Mouse (Mus musculus): ENCODE results near the gene Fbxl13.

The Fbxl13 gene

DNA sequence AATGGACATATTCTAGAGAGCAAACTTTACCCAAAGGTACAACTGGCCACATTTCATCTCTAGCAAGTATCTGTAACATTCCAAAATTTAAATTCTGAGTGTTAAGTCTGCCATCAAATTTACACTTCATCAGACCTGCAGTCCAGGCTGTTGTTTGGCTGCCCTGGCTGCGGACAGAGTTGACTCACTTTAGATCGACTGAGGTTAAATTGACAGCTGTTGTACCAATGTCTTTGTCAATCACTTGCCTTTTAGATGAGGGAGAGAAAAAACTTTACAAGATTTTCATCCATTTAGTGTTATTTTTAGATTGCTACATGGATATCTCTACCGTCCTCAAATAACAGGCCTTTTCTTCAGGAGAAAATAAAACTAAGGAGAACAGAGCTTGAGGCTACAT is 126.3 kb downstream of the Fbxl13 start:
- DNase-seq (ENCODE audit: low spot score), result no peak

DNA sequence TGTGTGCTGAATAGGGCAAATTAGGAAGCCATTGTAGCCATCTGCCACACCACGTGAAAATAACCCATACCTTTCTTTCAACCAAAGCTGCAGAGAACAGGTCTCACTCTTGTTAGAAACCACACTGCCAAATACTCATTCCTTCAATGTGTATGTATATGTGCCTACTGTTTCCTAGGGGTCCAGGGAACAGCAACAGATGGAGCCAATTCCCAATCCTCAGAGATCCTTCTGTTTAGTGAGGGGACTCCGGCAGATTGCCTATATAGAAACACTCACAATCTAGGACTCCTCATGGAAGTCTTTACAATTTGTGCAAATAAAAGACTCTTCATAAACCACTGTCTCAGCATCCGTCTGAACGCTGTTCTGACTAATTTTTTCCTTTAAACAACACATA is 127.2 kb downstream of the Fbxl13 start:
- DNase-seq (ENCODE audit: low spot score), result no peak

DNA sequence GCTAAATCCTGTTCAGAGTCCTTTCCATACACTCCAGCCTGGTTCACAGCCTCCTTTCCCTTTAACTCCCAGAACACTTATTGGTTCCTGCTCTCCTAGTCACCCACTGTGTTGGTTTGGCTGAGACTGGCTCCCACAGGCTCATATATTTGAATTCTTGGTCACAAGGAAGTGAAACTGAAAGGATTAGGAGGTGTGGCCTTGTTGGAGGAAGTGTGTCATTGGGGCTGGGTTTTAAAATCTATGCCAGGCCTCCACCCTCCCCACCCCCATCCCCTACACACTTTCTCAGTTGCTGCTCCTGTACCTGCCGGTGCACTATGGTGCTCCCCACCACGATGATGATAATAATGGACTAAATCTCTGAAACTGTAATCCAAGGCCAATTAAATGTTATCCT is 127.9 kb downstream of the Fbxl13 start:
- DNase-seq (ENCODE audit: low spot score), result no peak

DNA sequence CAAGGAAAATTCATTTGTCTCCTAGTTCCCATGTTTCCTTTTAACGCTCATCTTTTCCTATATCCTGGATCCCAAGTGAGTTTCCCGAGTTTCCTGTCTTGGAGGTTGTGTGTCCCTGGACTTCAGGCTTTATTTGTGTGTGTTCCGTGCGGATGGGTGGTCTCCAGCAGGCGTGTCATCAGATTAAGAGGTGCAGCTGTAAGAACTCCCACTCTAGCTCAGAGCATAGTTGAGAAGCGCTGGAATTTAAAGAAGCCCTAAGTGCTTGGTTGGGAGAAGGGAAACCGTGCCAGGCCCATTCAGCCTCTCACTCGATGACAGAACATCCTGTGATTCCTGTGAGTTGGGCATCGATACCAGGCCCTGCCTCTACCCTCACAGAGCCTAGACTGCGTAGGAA is 132.1 kb downstream of the Fbxl13 start:
- DNase-seq (ENCODE audit: low spot score), result no peak

DNA sequence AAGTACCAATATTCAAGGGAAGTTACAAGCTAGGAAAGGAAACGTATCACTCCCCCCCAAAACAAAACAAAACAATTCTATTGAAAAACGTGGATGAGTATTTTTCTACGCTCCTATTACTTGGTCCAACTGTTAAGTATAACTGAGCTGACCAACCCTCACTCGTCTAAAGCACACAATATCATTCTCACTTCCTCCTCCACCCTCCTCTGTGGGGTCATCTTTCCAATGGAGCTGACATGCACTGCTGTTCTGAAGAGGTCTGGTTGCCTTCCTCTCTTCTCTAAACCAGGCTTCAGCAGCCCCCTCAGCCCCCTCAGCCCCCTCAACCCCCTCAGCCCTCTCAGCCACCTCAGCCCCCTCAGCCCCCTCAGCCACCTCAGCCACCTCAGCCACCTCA is 135.6 kb downstream of the Fbxl13 start:
- DNase-seq (ENCODE audit: low spot score), result no peak

DNA sequence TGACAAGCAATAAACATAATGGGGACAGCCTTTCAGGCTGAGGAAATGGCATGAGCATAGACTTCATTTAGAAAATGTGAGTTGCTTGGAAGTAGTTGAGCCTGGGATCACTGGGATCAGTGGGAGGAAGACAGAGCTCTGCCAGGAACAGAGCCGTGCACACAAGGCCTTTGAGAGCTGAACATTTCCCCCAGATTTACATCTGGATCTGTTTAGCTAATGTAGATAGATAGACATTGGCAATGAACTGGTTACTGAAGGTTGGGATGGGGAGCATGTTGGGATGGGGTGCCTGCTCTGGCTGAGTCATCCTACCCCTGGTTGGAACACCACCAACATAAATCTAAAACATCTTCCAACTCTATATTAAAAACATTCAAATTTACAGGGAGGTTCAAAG is 138.5 kb downstream of the Fbxl13 start:
- DNase-seq (ENCODE audit: low spot score), result no peak

DNA sequence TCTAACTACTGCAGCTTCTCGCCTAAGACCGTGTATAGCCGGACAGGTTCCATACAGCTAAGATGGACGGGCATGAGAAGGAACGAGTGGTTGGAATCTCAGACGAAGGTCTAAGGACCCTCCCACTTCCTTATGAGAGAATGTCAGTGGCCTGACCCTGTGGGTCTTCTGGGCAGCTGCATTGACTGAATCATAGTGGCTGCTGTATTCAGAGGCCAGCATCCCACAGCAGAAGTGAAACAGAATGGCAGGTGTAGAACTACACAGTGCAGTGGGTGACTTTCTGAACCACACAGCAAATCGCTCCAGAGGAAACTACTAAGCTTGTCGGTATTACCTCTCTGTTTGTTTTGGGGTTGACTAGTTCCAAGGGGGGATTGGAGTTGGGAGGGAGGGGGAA is 140.3 kb downstream of the Fbxl13 start:
- DNase-seq (ENCODE audit: low spot score), result no peak

DNA sequence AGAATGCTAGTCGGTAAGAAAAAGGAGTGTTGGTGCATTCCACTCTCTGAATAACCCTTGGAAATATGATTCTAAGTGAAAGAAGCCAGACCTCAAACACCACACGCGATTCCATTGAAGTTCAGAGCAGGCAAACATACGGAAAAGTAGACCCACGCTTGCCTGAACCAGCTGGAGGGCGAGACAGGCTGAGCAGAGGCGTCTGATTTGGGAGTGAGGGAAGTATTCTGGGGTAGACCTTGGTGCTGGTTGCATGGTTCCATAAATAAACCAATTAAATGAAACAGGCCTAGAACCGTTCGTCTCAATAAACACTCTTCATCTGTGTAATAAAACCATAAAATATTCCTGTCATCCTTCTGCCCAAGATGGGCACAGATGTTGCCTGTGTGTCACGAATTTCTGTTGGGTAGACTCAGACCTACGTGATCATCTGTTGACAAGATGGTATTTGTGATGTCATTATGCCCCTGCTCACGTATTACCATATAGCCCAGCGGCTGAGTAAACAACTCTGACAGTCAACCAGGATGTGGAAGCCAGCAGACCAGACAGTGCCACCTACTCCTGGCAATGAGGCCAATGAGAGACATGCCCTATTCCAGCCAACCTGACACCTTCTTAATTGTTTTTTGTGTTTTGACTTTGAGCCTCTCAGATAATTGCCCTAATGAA is 142.4 kb downstream of the Fbxl13 start:
- no peak for DNase-seq (ENCODE audit: low spot score)

DNA sequence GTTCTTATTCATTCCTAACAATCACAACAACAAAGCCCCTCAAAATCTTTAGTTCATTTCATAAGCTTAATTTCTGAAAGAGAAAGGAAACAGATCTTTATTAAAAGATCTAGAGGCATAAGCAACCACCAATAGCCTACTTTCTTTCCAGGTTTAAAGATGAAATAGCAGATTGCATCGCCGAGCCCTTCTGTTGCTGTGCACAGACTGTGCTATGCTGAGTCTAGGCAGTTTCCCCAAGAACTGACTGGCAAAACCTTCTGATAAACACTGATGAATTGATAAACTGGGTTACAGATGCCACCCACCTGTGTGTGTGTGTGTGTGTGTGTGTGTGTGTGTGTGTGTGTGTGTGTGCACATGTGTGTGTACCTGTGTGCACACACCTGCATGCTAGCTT is 144.5 kb downstream of the Fbxl13 start:
- no peak for DNase-seq (ENCODE audit: low spot score)

DNA sequence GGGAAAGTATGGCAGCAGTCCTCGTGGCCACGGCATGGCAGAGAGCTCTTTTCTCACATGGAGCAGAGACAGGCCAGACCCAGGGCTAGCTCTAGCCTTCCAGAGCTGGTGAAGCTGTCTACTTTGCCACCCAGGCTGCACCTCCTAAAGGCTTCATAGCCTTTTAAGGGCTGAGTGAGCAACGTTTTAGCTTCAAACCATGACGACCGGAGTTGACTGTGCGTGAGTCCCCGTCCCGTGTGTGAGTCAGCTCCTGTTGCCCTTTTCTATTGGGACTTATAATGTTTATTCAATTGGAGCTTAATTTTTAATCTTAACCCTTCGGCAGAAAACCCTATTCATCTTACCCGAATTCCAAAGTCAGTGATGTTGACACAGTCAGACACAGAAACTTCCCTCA is 145.3 kb downstream of the Fbxl13 start:
- no peak for DNase-seq (ENCODE audit: low spot score)

DNA sequence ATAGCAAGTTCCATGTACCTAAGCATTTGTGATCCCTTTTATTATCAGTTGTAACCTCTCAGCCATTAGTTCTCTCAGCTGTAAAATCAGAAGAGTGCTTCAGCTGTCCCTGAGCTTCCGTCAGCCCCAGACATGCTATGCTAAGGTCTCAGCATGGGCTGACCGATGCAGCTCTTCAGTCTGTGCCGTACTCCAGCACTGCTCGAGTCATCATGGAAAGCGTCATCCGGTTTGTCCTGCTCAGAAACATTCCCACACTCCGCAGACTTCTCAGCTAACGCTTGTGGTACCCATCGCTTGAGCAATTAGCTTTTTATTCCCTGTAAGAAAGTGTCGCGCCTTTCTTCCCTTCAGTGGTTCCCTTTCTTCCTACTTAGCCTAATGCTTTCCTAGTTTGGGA is 146.5 kb downstream of the Fbxl13 start:
- DNase-seq (ENCODE audit: low spot score), result no peak

DNA sequence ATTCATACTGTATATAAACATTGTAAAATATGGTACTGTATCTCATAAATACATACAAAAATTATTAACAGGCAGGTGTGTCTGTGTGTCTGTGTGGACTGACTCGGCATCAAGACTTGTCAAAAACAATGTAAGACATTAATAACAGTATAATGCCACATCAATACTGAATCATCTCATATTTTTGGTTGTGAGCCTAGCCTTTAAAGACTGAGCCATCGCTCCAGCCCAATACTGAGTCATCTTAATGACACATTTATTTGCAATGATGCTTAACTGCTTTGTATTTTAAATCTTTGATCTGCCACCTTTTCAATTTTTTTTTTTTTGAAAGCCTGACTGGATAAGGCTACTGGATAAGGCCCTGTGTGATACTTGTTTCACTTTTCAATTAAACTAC is 146.9 kb downstream of the Fbxl13 start:
- DNase-seq (ENCODE audit: low spot score), result no peak

DNA sequence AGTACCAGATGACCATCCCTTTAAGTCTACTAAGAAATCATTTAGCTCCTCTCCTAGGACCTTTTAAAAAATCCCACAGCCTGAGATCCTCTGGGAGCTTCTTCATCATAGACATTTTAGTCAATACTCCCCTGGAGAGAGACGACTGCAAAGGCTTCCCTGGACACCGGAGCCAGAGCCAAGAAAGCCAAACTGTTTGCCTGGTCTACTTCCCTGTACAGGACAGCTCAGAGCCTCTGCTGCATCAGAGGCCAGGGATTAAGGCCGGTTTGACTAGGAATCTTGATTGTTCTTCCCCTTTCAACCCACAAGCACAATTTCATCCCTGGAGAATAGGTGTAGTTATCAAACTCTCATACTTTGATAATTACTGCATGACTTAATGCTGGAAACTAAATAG is 148.6 kb downstream of the Fbxl13 start:
- no peak for DNase-seq (ENCODE audit: low spot score)

DNA sequence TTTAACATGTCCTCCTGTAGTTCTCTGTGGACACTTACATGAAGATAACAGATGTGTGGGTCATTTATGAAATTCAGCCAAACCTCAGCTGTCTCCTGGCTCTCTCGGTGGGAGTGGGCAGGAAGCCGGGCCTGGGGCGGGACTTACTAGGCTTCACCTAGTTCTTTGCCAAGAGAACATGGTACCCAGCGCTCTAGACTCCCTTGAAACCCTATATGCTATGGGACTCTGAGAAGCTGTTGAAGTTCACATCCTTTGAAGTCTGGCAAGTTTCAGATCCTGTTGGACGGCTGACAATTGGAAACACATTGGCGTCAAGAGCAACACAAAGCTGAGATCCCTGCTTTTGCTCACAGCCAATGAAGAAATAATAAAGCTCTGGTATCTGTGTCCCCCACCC is 149.1 kb downstream of the Fbxl13 start:
- DNase-seq (ENCODE audit: low spot score), result no peak

DNA sequence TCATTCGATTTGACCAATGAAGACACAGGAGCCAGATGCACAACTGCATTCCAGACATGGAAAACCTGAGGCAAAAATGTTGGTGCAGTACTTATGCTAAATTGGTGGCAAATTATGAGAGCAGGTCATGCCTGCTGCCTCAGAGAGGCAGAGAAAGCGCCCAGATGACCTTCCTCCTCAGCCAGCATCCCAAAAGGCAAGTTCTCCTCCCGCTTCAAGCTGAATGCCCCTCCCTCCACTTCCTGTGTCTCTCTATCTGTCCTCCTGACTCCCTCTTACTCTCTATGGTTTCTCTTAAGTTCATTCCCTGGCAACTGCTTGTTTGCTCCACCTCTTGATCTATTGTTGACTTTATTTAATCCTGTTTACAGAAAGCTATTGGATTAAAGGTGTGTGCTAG is 150.7 kb downstream of the Fbxl13 start:
- no peak for DNase-seq (ENCODE audit: low spot score)

DNA sequence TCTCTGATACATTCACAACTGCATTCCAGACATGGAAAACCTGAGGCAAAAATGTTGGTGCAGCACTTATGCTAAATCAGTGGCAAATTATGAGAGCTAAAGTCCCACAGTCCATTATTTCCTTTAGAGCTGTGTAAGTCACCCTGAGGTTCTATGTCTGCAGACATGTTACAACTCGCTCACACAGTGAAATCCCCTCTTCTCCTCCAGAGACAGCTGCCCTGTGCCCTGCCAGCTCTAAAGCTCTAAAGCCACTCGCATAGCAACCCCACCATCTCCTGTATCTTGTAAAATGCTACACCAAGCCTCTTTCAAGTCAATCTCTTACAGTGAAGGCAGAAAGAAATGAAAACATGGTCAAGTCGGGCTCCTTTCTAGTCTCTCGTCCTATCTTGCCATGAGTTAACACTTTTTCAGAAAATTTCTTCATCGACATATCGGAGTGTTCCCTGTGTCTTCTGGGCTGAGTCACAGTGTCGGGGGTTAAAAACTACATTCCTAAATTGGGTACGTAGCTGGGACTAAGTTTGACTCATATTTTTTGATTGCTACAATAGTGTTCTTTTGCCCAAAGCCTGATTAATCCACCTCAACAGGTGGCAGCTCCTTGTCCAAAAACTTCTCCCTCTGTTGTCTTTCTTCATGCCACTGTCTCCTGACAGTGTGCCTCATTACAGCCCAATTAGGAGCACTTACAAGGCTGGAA is 152.0 kb downstream of the Fbxl13 start:
- no peak for DNase-seq (ENCODE audit: low spot score)

DNA sequence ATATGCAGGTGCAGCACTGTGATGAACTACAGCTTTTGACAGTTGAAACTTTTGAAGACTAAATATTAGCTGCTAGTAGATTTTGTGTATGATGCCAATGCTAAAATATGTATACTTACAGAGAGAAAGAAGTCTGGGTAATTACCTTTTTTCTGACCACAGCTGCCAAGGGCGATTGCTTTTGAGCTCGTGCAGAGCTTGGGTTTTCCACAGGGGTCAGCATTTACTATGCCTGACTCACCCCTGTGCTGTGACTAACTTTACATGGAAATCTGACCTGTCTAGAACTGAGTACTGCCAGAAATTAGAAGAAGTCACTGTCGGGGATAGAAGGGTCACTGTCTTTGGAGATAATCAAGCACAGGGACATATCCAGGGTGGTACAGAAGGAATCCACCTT is 153.2 kb downstream of the Fbxl13 start:
- DNase-seq (ENCODE audit: low spot score), result no peak

DNA sequence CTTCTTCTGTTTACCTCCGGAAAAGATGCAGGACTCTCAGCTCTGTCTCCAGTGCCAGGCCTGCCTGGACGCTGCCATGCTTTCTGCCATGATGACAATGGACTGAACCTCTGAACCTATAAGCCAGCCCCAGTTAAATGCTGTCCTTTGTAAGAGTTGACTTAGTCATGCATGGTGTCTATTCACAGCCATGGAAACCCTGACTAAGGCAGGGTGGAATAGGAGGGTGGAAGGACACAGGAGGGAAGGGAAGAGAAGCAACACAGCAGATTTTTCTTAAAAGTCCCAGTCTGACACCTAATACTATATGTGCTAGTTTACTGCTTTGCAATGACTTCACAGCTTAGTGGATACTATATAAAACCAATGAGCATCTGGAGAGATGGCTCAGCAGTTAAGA is 154.0 kb downstream of the Fbxl13 start:
- DNase-seq (ENCODE audit: low spot score), result no peak

DNA sequence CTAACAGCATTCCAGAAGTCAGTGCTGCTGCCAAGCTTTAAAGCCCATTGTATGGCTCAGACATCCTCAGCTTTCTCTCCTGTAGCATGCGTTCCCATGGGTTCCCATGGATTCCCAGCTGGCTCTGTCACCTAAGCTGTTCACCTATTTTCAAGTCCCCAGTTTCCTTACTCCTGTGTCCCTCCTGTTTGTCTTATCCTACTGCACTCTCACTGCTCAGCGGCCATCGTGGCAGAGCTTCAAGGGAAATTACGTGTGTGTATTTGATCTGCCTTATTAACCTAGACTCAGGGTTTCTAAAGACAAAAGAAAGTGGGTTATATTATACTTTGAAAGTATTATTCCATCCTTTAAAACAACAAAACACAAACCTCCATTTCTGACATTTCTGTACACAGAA is 156.3 kb downstream of the Fbxl13 start:
- DNase-seq (ENCODE audit: low spot score), result no peak

DNA sequence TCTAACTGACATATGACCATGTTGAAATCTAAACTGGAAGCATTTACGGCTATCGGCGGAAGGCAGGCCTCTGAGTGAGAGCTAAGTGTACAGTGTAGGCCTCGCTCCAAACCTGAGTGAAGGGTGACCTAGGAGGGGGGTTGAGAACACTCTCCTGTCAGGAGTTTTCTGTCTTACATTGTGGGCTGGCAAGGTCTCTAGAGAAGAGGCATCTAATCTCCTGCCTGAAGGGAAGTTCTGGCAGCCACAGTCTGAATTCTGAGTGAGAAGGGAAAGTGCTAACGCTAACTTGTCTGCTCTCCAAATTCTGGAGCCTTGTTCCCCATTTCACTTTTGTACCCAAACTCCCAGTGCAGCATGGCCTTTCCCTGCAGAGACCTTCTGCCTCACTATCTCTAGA is 156.9 kb downstream of the Fbxl13 start:
- DNase-seq (ENCODE audit: low spot score), result no peak

DNA sequence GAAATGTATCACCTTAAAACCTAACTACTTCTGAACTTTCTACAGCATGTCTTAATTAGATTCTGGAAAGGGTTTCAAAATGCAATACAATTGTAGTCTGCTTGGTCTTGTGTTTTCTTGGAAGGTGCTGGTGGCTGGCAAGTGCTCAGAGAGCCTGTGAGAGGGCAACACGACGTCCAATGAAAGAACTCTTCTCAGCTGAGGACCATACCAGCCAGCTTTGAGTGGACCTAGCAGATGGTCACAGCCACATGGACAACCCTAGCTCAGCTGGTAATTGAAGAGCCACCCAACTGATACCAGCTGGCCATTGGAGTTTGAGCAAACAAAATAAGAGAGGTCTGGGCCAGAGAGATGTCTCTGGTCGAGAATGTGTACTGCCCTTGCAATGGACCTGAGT is 157.7 kb downstream of the Fbxl13 start:
- no peak for DNase-seq (ENCODE audit: low spot score)

DNA sequence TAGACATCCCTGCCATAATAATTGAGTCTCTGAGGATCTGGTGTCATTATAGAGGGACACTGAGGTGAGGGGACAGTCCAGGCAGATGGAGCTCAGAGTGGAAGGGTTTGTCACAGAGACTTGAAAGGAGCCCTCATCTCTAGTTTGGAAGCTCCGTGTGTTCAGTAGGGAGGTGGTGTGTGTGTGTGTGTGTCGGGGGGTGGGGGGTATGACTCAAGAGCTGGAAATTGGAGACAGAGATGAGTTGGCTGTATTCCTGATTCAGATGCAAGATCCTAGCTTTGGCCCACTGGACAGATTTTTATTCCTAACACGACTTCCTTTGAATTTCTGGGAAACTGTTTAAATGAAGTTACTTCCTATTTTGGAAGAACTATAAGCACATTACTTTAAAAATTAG is 158.1 kb downstream of the Fbxl13 start:
- DNase-seq (ENCODE audit: low spot score), result no peak

DNA sequence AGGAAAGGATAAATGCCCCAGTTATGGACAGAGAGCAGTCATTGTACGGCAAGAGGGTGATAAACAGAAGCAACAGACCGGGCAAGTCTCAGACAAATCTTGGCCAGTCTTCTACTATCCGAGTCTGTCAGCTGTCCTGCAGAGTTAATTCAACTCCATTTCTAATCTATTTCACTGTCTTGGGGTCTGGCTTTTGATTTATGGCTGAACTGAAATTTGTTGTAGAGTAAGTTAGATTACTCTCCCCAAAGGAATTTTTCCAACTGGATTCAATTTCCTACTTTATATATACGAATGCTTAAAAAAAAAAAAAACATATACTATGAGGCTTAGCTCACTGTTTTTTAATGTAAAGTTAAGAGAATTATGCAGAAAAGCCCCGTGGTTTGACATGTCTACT is 158.6 kb downstream of the Fbxl13 start:
- DNase-seq (ENCODE audit: low spot score), result no peak

DNA sequence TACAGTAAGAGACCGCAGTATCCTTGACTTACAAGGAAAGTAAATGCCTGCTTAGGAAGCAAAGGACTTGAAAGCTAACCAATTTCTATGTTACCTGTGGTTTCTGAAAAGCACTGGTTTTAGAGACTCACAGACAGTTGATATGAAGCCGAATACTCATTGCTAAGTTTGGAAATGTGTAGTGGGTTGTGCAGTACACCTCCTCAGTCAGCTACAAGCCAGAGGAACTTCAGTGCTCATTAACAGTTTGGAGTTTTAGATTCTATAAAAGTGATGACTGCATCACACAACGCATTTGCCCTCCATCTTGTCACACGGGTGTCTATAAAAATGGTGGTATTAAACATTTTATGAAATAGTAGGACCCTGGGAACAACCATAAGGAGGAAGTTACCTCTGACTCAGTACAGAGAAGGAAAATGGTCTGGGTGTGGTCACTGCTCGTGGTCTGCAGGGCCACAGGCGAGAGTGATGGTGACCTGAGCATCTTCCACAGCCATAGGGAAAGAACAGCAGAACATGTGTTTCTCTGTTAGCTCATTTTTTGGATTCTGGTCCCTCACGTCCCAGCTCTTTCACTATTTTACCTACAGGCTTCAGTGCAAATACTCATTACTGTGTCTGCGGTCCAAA is 160.1 kb downstream of the Fbxl13 start:
- DNase-seq (ENCODE audit: low spot score), result no peak
